Mouse (Mus musculus) G1E (cell line): ENCODE measurements around the gene Adgrf4. TPM values are rescaled to one million over a fixed set of nuclear protein-coding genes. Genes with fewer than 3 reads are reported as not detected.

Source experiments
- ATAC-seq: 2 replicates; pipeline ENCODE4 v1.8.0; 2016; ENCODE audit warnings: mild to moderate bottlenecking; ENCODE audit not compliant: insufficient number of reproducible peaks, poor library complexity, low FRiP score, severe bottlenecking; ENCODE audit errors: extremely low read depth
- DNase-seq: peaks from one replicate; pipeline ENCODE4 v3.0.0; 2012; ENCODE audit warnings: low spot score
- H3K27me3 ChIP-seq: 2 replicates; pipeline ENCODE4 v1.6.1; 2012; ENCODE audit warnings: mild to moderate bottlenecking, low read length, inconsistent platforms; ENCODE audit not compliant: insufficient read depth
- H3K36me3 ChIP-seq: replicated peaks from 2 replicates; pipeline ENCODE3; 2012; ENCODE audit warnings: mild to moderate bottlenecking, inconsistent platforms
- H3K4me1 ChIP-seq: 2 replicates; pipeline ENCODE4 v1.6.1; 2012; ENCODE audit warnings: low read depth, low read length, inconsistent platforms, mixed read lengths; ENCODE audit not compliant: insufficient read depth
- H3K4me3 ChIP-seq: 2 replicates; pipeline ENCODE4 v1.5.1; 2012; ENCODE audit warnings: low read depth, mild to moderate bottlenecking, inconsistent platforms, low read length, moderate library complexity, mixed read lengths
- H3K9me3 ChIP-seq: replicated peaks from 2 replicates; pipeline ENCODE4 v1.6.1; 2012; ENCODE audit warnings: inconsistent platforms
- CTCF ChIP-seq: IDR thresholded peaks from 2 replicates; pipeline ENCODE4 v1.5.1; 2012; ENCODE audit warnings: low read depth, low read length, inconsistent platforms, mixed read lengths
- GATA1 ChIP-seq: IDR thresholded peaks from 2 replicates; pipeline ENCODE4 v1.6.1; 2012; ENCODE audit warnings: borderline replicate concordance, low read length, inconsistent platforms, mixed read lengths
- GATA2 ChIP-seq: IDR thresholded peaks from 2 replicates; pipeline ENCODE4 v1.6.1; 2012; ENCODE audit warnings: low read depth, low read length, inconsistent platforms, borderline replicate concordance
- POLR2AphosphoS5 ChIP-seq: IDR thresholded peaks from 2 replicates; pipeline ENCODE4 v1.6.1; 2012; ENCODE audit warnings: low read depth, low read length, inconsistent platforms; ENCODE audit not compliant: insufficient replicate concordance
- TAL1 ChIP-seq: conservative IDR thresholded peaks from 2 replicates; pipeline ENCODE4 v1.6.1; 2012; ENCODE audit warnings: low read depth, low read length, inconsistent platforms, mixed read lengths
- polyA plus RNA-seq: library from polyadenylated mRNA; stranded (reverse); fragments of >175 nt; gene quantifications from 2 replicates; pipeline ENCODE4 v1.2.3, GENCODE M21; 2012
- total RNA-seq, 2 experiments: library from RNA; stranded (forward) in 1 of 2; stranded (reverse) in 1 of 2; fragments of 200-1000 nt in 1 of 2; fragments of >200 nt in 1 of 2; fragmentation: Nextera tagmentation in 1 of 2; gene quantifications; 2 replicates each; pipeline ENCODE4 v1.2.3; 2014 to 2017

The Adgrf4 gene
- not detected in 2 replicates for total RNA-seq (2014; fragmentation: Nextera tagmentation)
- 0.06 TPM in 1 of 2 replicates, not detected in the other for total RNA-seq (2017)
- not detected in 2 replicates for polyA plus RNA-seq

GRCm38 (mm10) chr17:42692136-42692535 lies at the start of gene Adgrf4:
TSS of gene Adgrf4 (minus strand) at chr17:42692284.
- H3K9me3 ChIP-seq = peaks cover 28% of the 10 kb centered on the region
- TF ChIP-seq CTCF = no peak
- no peak for TF ChIP-seq GATA1
- TF ChIP-seq TAL1 = no peak
- TF ChIP-seq POLR2AphosphoS5 = no peak
- TF ChIP-seq GATA2 = no peak
- ATAC-seq (no peak), DNase-seq (no peak)
- no peaks in the 10 kb centered on the region for H3K36me3 ChIP-seq
- H3K27me3 ChIP-seq = no peaks in the 10 kb centered on the region
- H3K4me1 ChIP-seq = no peaks in the 10 kb centered on the region
- no peak within 1 kb of the TSS for H3K4me3 ChIP-seq

- Histone ChIP-seq H3K9me3 (peaks cover 22% of the 10 kb centered on the region), H3K4me1 (no peaks in the 10 kb centered on the region), H3K27me3 (no peaks in the 10 kb centered on the region), H3K4me3 (no peak within 1 kb of the TSS), H3K36me3 (no peaks in the 10 kb centered on the region)
- ATAC-seq (no peak), DNase-seq (no peak)
- TF ChIP-seq GATA1 = no peak
- no peak for TF ChIP-seq CTCF
- no peak for TF ChIP-seq POLR2AphosphoS5
- TF ChIP-seq GATA2 = no peak
- TF ChIP-seq TAL1 = no peak
Measured at GRCm38 (mm10) chr17:42741801-42742217, 49.7 kb upstream of the Adgrf4 start, which contains the start of gene Adgrf2. TSS of gene Adgrf2 (minus strand) at chr17:42742179.

GRCm38 (mm10) chr17:42738794-42739193 lies 46.7 kb upstream of the Adgrf4 start:
- Histone ChIP-seq H3K4me1 (no peaks in the 10 kb centered on the region), H3K27me3 (no peaks in the 10 kb centered on the region), H3K9me3 (peaks cover 18% of the 10 kb centered on the region), H3K36me3 (no peaks in the 10 kb centered on the region), H3K4me3 (no peak overlapping the region)
- ATAC-seq (no peak), DNase-seq (no peak)
- TF ChIP-seq POLR2AphosphoS5 (no peak), CTCF (no peak), TAL1 (no peak), GATA2 (no peak), GATA1 (no peak)

- H3K36me3 ChIP-seq = no peaks in the 10 kb centered on the region
- H3K4me1 ChIP-seq = no peaks in the 10 kb centered on the region
- TF ChIP-seq CTCF (no peak), GATA1 (no peak), GATA2 (no peak), POLR2AphosphoS5 (no peak), TAL1 (no peak)
- DNase-seq (no peak), ATAC-seq (no peak)
- no peaks in the 10 kb centered on the region for H3K27me3 ChIP-seq
- no peak overlapping the region for H3K4me3 ChIP-seq
- H3K9me3 ChIP-seq = peaks cover 19% of the 10 kb centered on the region
Measured at GRCm38 (mm10) chr17:42717161-42717560, 25.1 kb upstream of the Adgrf4 start.

GRCm38 (mm10) chr17:42714991-42715390 lies 22.9 kb upstream of the Adgrf4 start:
- no peaks in the 10 kb centered on the region for H3K4me1 ChIP-seq
- peaks cover 28% of the 10 kb centered on the region for H3K9me3 ChIP-seq
- H3K36me3 ChIP-seq = no peaks in the 10 kb centered on the region
- no peak for ATAC-seq
- DNase-seq = no peak
- H3K4me3 ChIP-seq = no peak overlapping the region
- TF ChIP-seq POLR2AphosphoS5 = no peak
- TF ChIP-seq CTCF = no peak
- no peak for TF ChIP-seq TAL1
- no peak for TF ChIP-seq GATA2
- no peaks in the 10 kb centered on the region for H3K27me3 ChIP-seq

GRCm38 (mm10) chr17:42710717-42711116 lies 18.6 kb upstream of the Adgrf4 start:
- no peaks in the 10 kb centered on the region for H3K4me1 ChIP-seq
- H3K4me3 ChIP-seq = no peak overlapping the region
- DNase-seq (no peak), ATAC-seq (no peak)
- TF ChIP-seq GATA2 = no peak
- peaks cover 23% of the 10 kb centered on the region for H3K9me3 ChIP-seq
- H3K27me3 ChIP-seq = no peaks in the 10 kb centered on the region
- H3K36me3 ChIP-seq = no peaks in the 10 kb centered on the region

GRCm38 (mm10) chr17:42705611-42706010 lies 13.5 kb upstream of the Adgrf4 start:
- TF ChIP-seq POLR2AphosphoS5 = no peak
- no peak for TF ChIP-seq GATA2
- no peak for TF ChIP-seq CTCF
- no peak for TF ChIP-seq TAL1
- TF ChIP-seq GATA1 = no peak
- peaks cover 18% of the 10 kb centered on the region for H3K9me3 ChIP-seq
- no peaks in the 10 kb centered on the region for H3K27me3 ChIP-seq
- no peaks in the 10 kb centered on the region for H3K36me3 ChIP-seq
- H3K4me1 ChIP-seq = no peaks in the 10 kb centered on the region
- ATAC-seq (no peak), DNase-seq (no peak)
- no peak overlapping the region for H3K4me3 ChIP-seq
